Mouse (Mus musculus) gastrocnemius, postnatal 25 days (tissue): ENCODE results near the gene Gm14440. TPM values are rescaled to one million over a fixed set of nuclear protein-coding genes. Genes with fewer than 3 reads are reported as not detected.
"Not testable (repeated sequence)": the region's sequence is repeated elsewhere in the genome, so short reads cannot be mapped to it uniquely, and the experiment has no call there.

Experiments
- DNase-seq: peaks from one replicate; pipeline ENCODE4 v3.0.0; 2022
- long read RNA-seq, 2 experiments: library from polyadenylated mRNA; stranded (forward); transcript quantifications; one replicate each; pipeline ENCODE4 v2.0.0; 2021
- total RNA-seq, 2 experiments: library from RNA; stranded (reverse); gene quantifications; 1 replicate in 1 of 2; 2 replicates in 1 of 2; pipeline ENCODE4 v1.2.3; 2021

Gene Gm14440
- 10 to 100 TPM in 1 of 2 experiments, 1 to 10 TPM in 1; 7.0 to 10.4 TPM for total RNA-seq
- long read RNA-seq, experiment 1, partial matches to known transcripts, result 0 of 6 reads
- long read RNA-seq, experiment 1, other reads (novel, unspliced or antisense), result 2 of 6 reads
- long read RNA-seq, experiment 2, partial matches to known transcripts, result 0 of 4 reads
- long read RNA-seq, experiment 2, other reads (novel, unspliced or antisense), result 2 of 4 reads

DNA sequence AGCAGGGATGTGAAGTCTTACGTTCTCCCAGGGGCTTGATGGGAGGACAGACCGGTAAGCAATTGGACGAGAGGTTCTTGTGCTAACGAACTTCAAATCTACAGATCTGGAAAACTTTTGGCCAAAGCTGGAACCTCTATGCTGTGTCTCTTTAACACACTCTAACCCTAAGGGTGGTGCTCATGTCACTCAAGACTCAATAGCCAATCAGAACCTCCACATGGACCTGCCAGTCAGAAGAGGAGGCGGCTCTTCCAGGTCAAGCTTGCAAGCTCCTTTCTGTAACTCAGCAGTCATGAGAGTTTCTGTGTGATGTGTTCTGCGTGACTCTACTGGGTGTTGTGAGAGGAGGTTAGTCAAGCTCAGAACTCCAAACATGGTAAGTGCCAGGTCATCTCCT, at the start of gene Gm14440:
Gene Gm14440 (plus strand): TSS at position 301 of the 400 bp plus-strand sequence.
- DNase-seq, result not testable (repeated sequence)

Other genes starting within 250 kb of the Gm14440 start
- 1 to 10 TPM in 1 of 2 experiments, not detected in 1; 1.1 TPM for gene Gm14393, start 207.3 kb upstream of the Gm14440 start, total RNA-seq
- gene Gm14399, start 133.1 kb upstream of the Gm14440 start, total RNA-seq, result 10 to 100 TPM in 1 of 2 experiments, 1 to 10 TPM in 1; 7.5 to 12.2 TPM
- gene Gm14443, start 99.3 kb upstream of the Gm14440 start, total RNA-seq, result under 1 TPM; 0.72 to 0.88 TPM
- gene Gm14391, start 68.2 kb upstream of the Gm14440 start, total RNA-seq, result 10 to 100 TPM; 38.1 to 42.3 TPM
- gene Gm4631, start 63.1 kb downstream of the Gm14440 start, total RNA-seq, result 10 to 100 TPM; 27.4 to 30.4 TPM
- gene Zfp968, start 97.3 kb downstream of the Gm14440 start, total RNA-seq, result 1 to 10 TPM; 3.6 to 4.6 TPM
- gene Gm4724, start 160.7 kb downstream of the Gm14440 start, total RNA-seq, result 1 to 10 TPM in 1 of 2 experiments, under 1 TPM in 1; 0.48 to 1.9 TPM
- 1 to 10 TPM; 2.9 to 3.8 TPM for gene Zfp965, start 194.9 kb downstream of the Gm14440 start, total RNA-seq